Mouse (Mus musculus) bone marrow, adult 2 months (tissue): ENCODE results near the gene Ppp1r15b.

ENCODE experiments used
- CTCF ChIP-seq: fragments of 200-500 bp; IDR thresholded peaks from 2 replicates; pipeline ENCODE4 v1.5.1; 2011; ENCODE audit warnings: low read length, control low read depth; ENCODE audit not compliant: control insufficient read depth, insufficient read depth
- POLR2A ChIP-seq: fragments of 200-500 bp; IDR thresholded peaks from 2 replicates; pipeline ENCODE4 v1.6.1; 2011; ENCODE audit warnings: low read depth, mild to moderate bottlenecking, control low read depth, low read length, borderline replicate concordance; ENCODE audit not compliant: control insufficient read depth

DNA sequence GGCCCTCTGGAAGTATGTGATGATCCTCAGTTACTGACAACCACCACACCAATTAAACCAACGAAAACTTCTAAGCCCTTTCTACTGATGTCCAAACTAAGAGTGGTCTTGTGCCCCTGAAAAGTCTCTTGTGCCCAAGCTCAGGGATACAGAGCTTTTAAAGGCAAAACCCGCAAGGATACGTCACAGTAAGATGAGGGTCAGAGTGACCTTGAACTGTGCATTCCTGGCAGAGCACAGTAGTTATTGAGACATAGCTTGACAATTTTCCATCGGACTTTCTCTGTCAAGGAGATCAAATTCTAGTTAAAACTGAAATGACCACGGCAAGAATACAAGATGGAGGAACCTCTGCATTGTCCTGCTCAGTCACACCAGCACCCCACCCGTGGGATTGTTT lies 9.7 kb upstream of the Ppp1r15b start:
- TF ChIP-seq CTCF (no peak), POLR2A (no peak)
